25 mouse cellular contexts compared by ENCODE assay signal in genomic region chr9:66880752-66881151, GRCm38 (mm10).
"Had no signal": no experiment of that assay in that cellular context is flagged by ENCODE, and none has a peak within 500 bp of the region (broad histone marks: within the 10 kb centered on the region; RNA-seq: fewer than 3 reads in every experiment).

No protein-coding gene starts in this region.

- H3K9ac ChIP-seq: heart, embryonic 13.5 days; heart, embryonic 15.5 days; hindbrain, embryonic 12.5 days; hindbrain, embryonic 14.5 days; intestine, embryonic 15.5 days; limb, embryonic 12.5 days; liver, embryonic 15.5 days had no signal

- H3K4me2 ChIP-seq: heart, embryonic 11.5 days; heart, embryonic 13.5 days; heart, embryonic 15.5 days; hindbrain, embryonic 12.5 days; hindbrain, embryonic 14.5 days; intestine, embryonic 15.5 days; limb, embryonic 12.5 days; liver, embryonic 15.5 days had no signal

- H3K4me3 ChIP-seq: gastrocnemius, adult 2 months; heart, adult 2 months; heart, embryonic 13.5 days; heart, embryonic 15.5 days; hindbrain, embryonic 10.5 days; hindbrain, embryonic 12.5 days; intestine, embryonic 15.5 days; left cerebral cortex, adult 2 months; limb, embryonic 10.5 days; limb, embryonic 12.5 days; liver, embryonic 15.5 days had no signal

- H3K4me1 ChIP-seq: heart, embryonic 15.5 days had no signal

- H3K27ac ChIP-seq: gastrocnemius, adult 2 months; heart, adult 2 months; heart, embryonic 13.5 days; heart, embryonic 15.5 days; hindbrain, embryonic 10.5 days; hindbrain, embryonic 12.5 days; hindbrain, embryonic 14.5 days; intestine, embryonic 15.5 days; left cerebral cortex, adult 2 months; limb, embryonic 10.5 days; limb, embryonic 12.5 days; liver, embryonic 15.5 days had no signal

- H3K9me3 ChIP-seq: heart, embryonic 13.5 days; heart, embryonic 15.5 days; hindbrain, embryonic 10.5 days; hindbrain, embryonic 12.5 days; intestine, embryonic 15.5 days; limb, embryonic 10.5 days; limb, embryonic 12.5 days; liver, embryonic 15.5 days had no signal

- DNase-seq: gastrocnemius, adult 2 months; gastrocnemius, postnatal 10 days; gastrocnemius, postnatal 25 days; heart, adult 2 months; heart, postnatal 14 days; heart, postnatal 36 days; kidney, adult 18-20 months; kidney, adult 8-10 months; kidney, postnatal 10 days; kidney, postnatal 25 days; kidney, postnatal 4 days had no signal

- ATAC-seq: hindbrain, embryonic 16.5 days; inflammation-experienced regulatory T-cells, adult 6 months; intestine, embryonic 15.5 days; intestine, postnatal 0 days had no signal

- H3K27me3 ChIP-seq: heart, embryonic 13.5 days; heart, embryonic 15.5 days; hindbrain, embryonic 12.5 days; intestine, embryonic 15.5 days; limb, embryonic 12.5 days; liver, embryonic 15.5 days had no signal

- H3K36me3 ChIP-seq: heart, embryonic 13.5 days; heart, embryonic 15.5 days; hindbrain, embryonic 12.5 days; intestine, embryonic 15.5 days; limb, embryonic 12.5 days had no signal
